Mouse (Mus musculus) ES-E14 (cell line): Measurements from ENCODE around the gene Lcat. TPM values are rescaled to one million over a fixed set of nuclear protein-coding genes. Genes with fewer than 3 reads are reported as not detected.

Source experiments
- DNase-seq: peaks from one replicate; pipeline ENCODE4 v3.0.0-alpha.2; 2013; ENCODE audit warnings: low read depth, low spot score
- H3K27ac ChIP-seq: 2 replicates; pipeline ENCODE4 v1.5.1; 2012; ENCODE audit warnings: low read depth, mild to moderate bottlenecking, low read length, moderate library complexity, mixed read lengths; ENCODE audit not compliant: poor library complexity, insufficient read depth, severe bottlenecking
- H3K36me3 ChIP-seq: 2 replicates; pipeline ENCODE4 v1.6.1; 2012; ENCODE audit warnings: mild to moderate bottlenecking, low read length, moderate library complexity, mixed read lengths; ENCODE audit not compliant: control insufficient read depth, poor library complexity, insufficient read depth, severe bottlenecking
- H3K4me1 ChIP-seq, 2 experiments: fragments of 150-350 bp in 1 of 2; sonication (generic) in 1 of 2; 2 replicates each; pipeline ENCODE4 v1.6.1; 2012; ENCODE audit warnings: low read length in 2 of 2, mild to moderate bottlenecking in 1 of 2, mixed read lengths in 1 of 2; ENCODE audit not compliant: control insufficient read depth in 2 of 2, insufficient read depth in 2 of 2, poor library complexity in 1 of 2
- H3K4me3 ChIP-seq, 2 experiments: fragments of 150-350 bp in 1 of 2; sonication (generic) in 1 of 2; 2 replicates each; pipeline ENCODE4 v1.5.1; 2012; ENCODE audit warnings: low read length in 2 of 2, low read depth in 1 of 2, mild to moderate bottlenecking in 1 of 2, mixed read lengths in 1 of 2; ENCODE audit not compliant: insufficient read depth in 1 of 2, poor library complexity in 1 of 2, severe bottlenecking in 1 of 2
- H3K9ac ChIP-seq: 2 replicates; pipeline ENCODE4 v1.6.1; 2012; ENCODE audit warnings: low read depth, mild to moderate bottlenecking, low read length, mixed read lengths; ENCODE audit not compliant: poor library complexity, insufficient read depth, severe bottlenecking
- H3K9me3 ChIP-seq: fragments of 150-350 bp; sonication (generic); 2 replicates; pipeline ENCODE4 v1.6.1; 2012; ENCODE audit warnings: low read depth, mild to moderate bottlenecking, low read length; ENCODE audit not compliant: control insufficient read depth, insufficient read depth
- CHD2 ChIP-seq: IDR thresholded peaks from 2 replicates; pipeline ENCODE4 v1.6.1; 2014; ENCODE audit warnings: mild to moderate bottlenecking, low read depth, low read length, inconsistent platforms
- HCFC1 ChIP-seq: IDR thresholded peaks from 2 replicates; pipeline ENCODE4 v1.6.1; 2012; ENCODE audit warnings: low read length, inconsistent platforms, borderline replicate concordance; ENCODE audit not compliant: insufficient read depth
- MAFK ChIP-seq: IDR thresholded peaks from 2 replicates; pipeline ENCODE4 v1.6.1; 2014; ENCODE audit warnings: mild to moderate bottlenecking, low read depth, low read length, inconsistent platforms; ENCODE audit not compliant: insufficient read depth
- ZC3H11A ChIP-seq: IDR thresholded peaks from 2 replicates; pipeline ENCODE4 v1.6.1; 2012; ENCODE audit warnings: low read depth, mild to moderate bottlenecking, inconsistent platforms, low read length, borderline replicate concordance
- ZNF384 ChIP-seq: IDR thresholded peaks from 2 replicates; pipeline ENCODE4 v1.6.1; 2012; ENCODE audit warnings: low read depth, low read length, inconsistent platforms
- in situ Hi-C, 2 experiments: fragments of 600-800 bp; cut with MboI; formaldehyde crosslinking; loops; one replicate each; pipeline ENCODE4 v1.15.1; 2025; ENCODE audit warnings: low sequenced_read_pairs in 2 of 2, inconsistent platforms in 1 of 2; ENCODE audit not compliant: unreplicated experiment in 2 of 2
- total RNA-seq: library from RNA; depleted of rRNA; stranded (reverse); fragments of 300-350 nt; gene quantifications from 2 replicates; pipeline ENCODE4 v1.2.3, GENCODE M21; 2012; rRNA removed

The Lcat gene
- total RNA-seq, 1 experiment, result 2.4 TPM

- DNase-seq, result no peak
- no peak overlapping the region for H3K4me3 ChIP-seq
- peaks cover 0 to 10% of the 10 kb centered on the region in 2 experiments; a peak in 1 of 4 replicates for H3K4me1 ChIP-seq
- H3K27ac ChIP-seq, result no peak overlapping the region
- peaks cover 65% of the 10 kb centered on the region for H3K36me3 ChIP-seq
- TF ChIP-seq ZNF384 (no peak), CHD2 (no peak), MAFK (no peak), ZC3H11A (no peak), HCFC1 (no peak)
- no peak overlapping the region for H3K9ac ChIP-seq
- H3K9me3 ChIP-seq, result no peaks in the 10 kb centered on the region
- in situ Hi-C loops, result no loop called here
These were observed 53.3 kb downstream of the Lcat start for GRCm38 (mm10) chr8:105889756-105890465.

Other genes with a start within 250 kb of the Lcat start
- 8.6 and 8.9 TPM in 2 replicates for gene Acd, start 242.3 kb downstream of the Lcat start, total RNA-seq
- 14.3 and 14.9 TPM in 2 replicates for gene Pard6a, start 242.2 kb downstream of the Lcat start, total RNA-seq
- 0.18 TPM in 1 of 2 replicates, not detected in the other for gene 4933405L10Rik, start 235.7 kb downstream of the Lcat start, total RNA-seq
- 20.4 and 26.3 TPM in 2 replicates for gene Enkd1, start 235.2 kb downstream of the Lcat start, total RNA-seq
- 9.3 and 11.0 TPM in 2 replicates for gene Gfod2, start 184.7 kb downstream of the Lcat start, total RNA-seq
- gene Ranbp10, start 116.0 kb downstream of the Lcat start, total RNA-seq, result 12.9 and 13.7 TPM in 2 replicates
- 0.13 and 0.26 TPM in 2 replicates for gene Tsnaxip1, start 115.7 kb downstream of the Lcat start, total RNA-seq
- 82.2 and 127 TPM in 2 replicates for gene Cenpt, start 90.1 kb downstream of the Lcat start, total RNA-seq
- 31.5 and 52.5 TPM in 2 replicates for gene Thap11, start 88.2 kb downstream of the Lcat start, total RNA-seq
- gene Nutf2, start 82.8 kb downstream of the Lcat start, total RNA-seq, result 185 and 242 TPM in 2 replicates
- 93.9 and 117 TPM in 2 replicates for gene Edc4, start 62.5 kb downstream of the Lcat start, total RNA-seq
- gene Nrn1l, start 49.8 kb downstream of the Lcat start, total RNA-seq, result 2.1 and 2.7 TPM in 2 replicates
- 13.2 and 13.7 TPM in 2 replicates for gene Pskh1, start 42.9 kb downstream of the Lcat start, total RNA-seq
- gene Ctrl, start 9.5 kb downstream of the Lcat start, total RNA-seq, result 3.6 and 5.3 TPM in 2 replicates
- 70.9 and 81.5 TPM in 2 replicates for gene Psmb10, start 4.9 kb downstream of the Lcat start, total RNA-seq
- 70.1 and 133 TPM in 2 replicates for gene Slc12a4, start 22.7 kb upstream of the Lcat start, total RNA-seq
- 1.0 and 1.5 TPM in 2 replicates for gene Dpep3, start 36.0 kb upstream of the Lcat start, total RNA-seq
- 16.8 and 17.4 TPM in 2 replicates for gene Dus2, start 48.0 kb upstream of the Lcat start, total RNA-seq
- not detected in 2 replicates for gene Dpep2nb, start 62.6 kb upstream of the Lcat start, total RNA-seq
- 31.5 and 41.5 TPM in 2 replicates for gene Ddx28, start 68.5 kb upstream of the Lcat start, total RNA-seq
- gene Nfatc3, start 115.5 kb upstream of the Lcat start, total RNA-seq, result 17.2 and 19.6 TPM in 2 replicates
- gene Esrp2, start 193.6 kb upstream of the Lcat start, total RNA-seq, result 12.5 and 20.1 TPM in 2 replicates
- gene Pla2g15, start 207.0 kb upstream of the Lcat start, total RNA-seq, result 26.0 and 38.8 TPM in 2 replicates
- 44.2 and 46.2 TPM in 2 replicates for gene Slc7a6, start 225.5 kb upstream of the Lcat start, total RNA-seq